Mouse (Mus musculus): ENCODE measurements at regions not wholly inside any gene's neighbourhood (a gene's known extent, or its start where the extent isn't known, plus 50 kb on each side); places are given as distances from the start of the nearest gene placed in this dataset.

- no peak for TF ChIP-seq CTCF (conservative IDR thresholded peaks at IDR 0.05; ENCODE audit: insufficient read depth, insufficient read length, low read depth, low read length)
- TF ChIP-seq POLR2A (IDR thresholded peaks at IDR 0.05; ENCODE audit: low read depth, low read length): no peak
- Histone ChIP-seq H3K36me3 (ENCODE audit: control insufficient read depth, insufficient read depth, low read length) (no peaks in the 10 kb centered on the region), H3K4me1 (ENCODE audit: control insufficient read depth, insufficient read depth, low read length) (no peaks in the 10 kb centered on the region), H3K27ac (ENCODE audit: insufficient read depth, low read depth, low read length) (no peak overlapping the region), H3K27me3 (replicated peaks; ENCODE audit: control insufficient read depth, insufficient read depth, low read length) (no peaks in the 10 kb centered on the region), H3K4me3 (ENCODE audit: insufficient read depth, low read depth, low read length) (no peak overlapping the region)
- WGBS: 76% methylated on average over 1 of the region's 1 CpGs
- DNase-seq: no peak
Observed at GRCm38 (mm10) chr2:78024981-78025565, 78.9 kb upstream of the Cwc22 start.

GRCm38 (mm10) chr2:78023916-78024685 lies 77.9 kb upstream of the Cwc22 start:
- WGBS: 60% methylated on average over 4 of the region's 4 CpGs
- TF ChIP-seq CTCF (conservative IDR thresholded peaks at IDR 0.05; ENCODE audit: insufficient read depth, insufficient read length, low read depth, low read length) (no peak), POLR2A (IDR thresholded peaks at IDR 0.05; ENCODE audit: low read depth, low read length) (no peak)
- Histone ChIP-seq H3K27me3 (replicated peaks; ENCODE audit: control insufficient read depth, insufficient read depth, low read length) (no peaks in the 10 kb centered on the region), H3K36me3 (ENCODE audit: control insufficient read depth, insufficient read depth, low read length) (no peaks in the 10 kb centered on the region), H3K4me1 (ENCODE audit: control insufficient read depth, insufficient read depth, low read length) (no peaks in the 10 kb centered on the region), H3K27ac (ENCODE audit: insufficient read depth, low read depth, low read length) (no peak overlapping the region), H3K4me3 (ENCODE audit: insufficient read depth, low read depth, low read length) (no peak overlapping the region)
- no peak for DNase-seq

GRCm38 (mm10) chr2:78023416-78023815 lies 77.2 kb upstream of the Cwc22 start:
- WGBS: 85% methylated on average over 2 of the region's 2 CpGs
- H3K27ac ChIP-seq (ENCODE audit: insufficient read depth, low read depth, low read length): no peak overlapping the region
- no peaks in the 10 kb centered on the region for H3K36me3 ChIP-seq (ENCODE audit: control insufficient read depth, insufficient read depth, low read length)
- TF ChIP-seq CTCF (conservative IDR thresholded peaks at IDR 0.05; ENCODE audit: insufficient read depth, insufficient read length, low read depth, low read length): no peak
- TF ChIP-seq POLR2A (IDR thresholded peaks at IDR 0.05; ENCODE audit: low read depth, low read length): no peak
- no peak overlapping the region for H3K4me3 ChIP-seq (ENCODE audit: insufficient read depth, low read depth, low read length)
- no peaks in the 10 kb centered on the region for H3K4me1 ChIP-seq (ENCODE audit: control insufficient read depth, insufficient read depth, low read length)
- H3K27me3 ChIP-seq (replicated peaks; ENCODE audit: control insufficient read depth, insufficient read depth, low read length): no peaks in the 10 kb centered on the region
- DNase-seq: no peak

GRCm38 (mm10) chr2:78022756-78023155 lies 76.6 kb upstream of the Cwc22 start:
- no peak for DNase-seq
- TF ChIP-seq POLR2A (IDR thresholded peaks at IDR 0.05; ENCODE audit: low read depth, low read length) (no peak), CTCF (conservative IDR thresholded peaks at IDR 0.05; ENCODE audit: insufficient read depth, insufficient read length, low read depth, low read length) (no peak)
- Histone ChIP-seq H3K27ac (ENCODE audit: insufficient read depth, low read depth, low read length) (no peak overlapping the region), H3K27me3 (replicated peaks; ENCODE audit: control insufficient read depth, insufficient read depth, low read length) (no peaks in the 10 kb centered on the region), H3K4me3 (ENCODE audit: insufficient read depth, low read depth, low read length) (no peak overlapping the region), H3K36me3 (ENCODE audit: control insufficient read depth, insufficient read depth, low read length) (no peaks in the 10 kb centered on the region), H3K4me1 (ENCODE audit: control insufficient read depth, insufficient read depth, low read length) (no peaks in the 10 kb centered on the region)
- 84% methylated on average over 4 of the region's 4 CpGs for WGBS

- Histone ChIP-seq H3K4me3 (ENCODE audit: insufficient read depth, low read depth, low read length) (no peak overlapping the region), H3K27me3 (replicated peaks; ENCODE audit: control insufficient read depth, insufficient read depth, low read length) (no peaks in the 10 kb centered on the region), H3K4me1 (ENCODE audit: control insufficient read depth, insufficient read depth, low read length) (no peaks in the 10 kb centered on the region), H3K27ac (ENCODE audit: insufficient read depth, low read depth, low read length) (no peak overlapping the region), H3K36me3 (ENCODE audit: control insufficient read depth, insufficient read depth, low read length) (no peaks in the 10 kb centered on the region)
- WGBS: 12% methylated on average over 5 of the region's 5 CpGs
- TF ChIP-seq POLR2A (IDR thresholded peaks at IDR 0.05; ENCODE audit: low read depth, low read length) (no peak), CTCF (conservative IDR thresholded peaks at IDR 0.05; ENCODE audit: insufficient read depth, insufficient read length, low read depth, low read length) (no peak)
- no peak for DNase-seq
Observed at GRCm38 (mm10) chr2:78021905-78022304, 75.7 kb upstream of the Cwc22 start.

GRCm38 (mm10) chr2:78021356-78021900 lies 75.3 kb upstream of the Cwc22 start:
- Histone ChIP-seq H3K4me1 (ENCODE audit: control insufficient read depth, insufficient read depth, low read length) (no peaks in the 10 kb centered on the region), H3K27ac (ENCODE audit: insufficient read depth, low read depth, low read length) (no peak overlapping the region), H3K36me3 (ENCODE audit: control insufficient read depth, insufficient read depth, low read length) (no peaks in the 10 kb centered on the region), H3K27me3 (replicated peaks; ENCODE audit: control insufficient read depth, insufficient read depth, low read length) (no peaks in the 10 kb centered on the region), H3K4me3 (ENCODE audit: insufficient read depth, low read depth, low read length) (no peak overlapping the region)
- WGBS: 44% methylated on average over 2 of the region's 2 CpGs
- no peak for DNase-seq
- TF ChIP-seq POLR2A (IDR thresholded peaks at IDR 0.05; ENCODE audit: low read depth, low read length): no peak
- TF ChIP-seq CTCF (conservative IDR thresholded peaks at IDR 0.05; ENCODE audit: insufficient read depth, insufficient read length, low read depth, low read length): no peak

GRCm38 (mm10) chr2:78020516-78020915 lies 74.3 kb upstream of the Cwc22 start:
- Histone ChIP-seq H3K27ac (ENCODE audit: insufficient read depth, low read depth, low read length) (no peak overlapping the region), H3K4me3 (ENCODE audit: insufficient read depth, low read depth, low read length) (no peak overlapping the region), H3K27me3 (replicated peaks; ENCODE audit: control insufficient read depth, insufficient read depth, low read length) (no peaks in the 10 kb centered on the region), H3K36me3 (ENCODE audit: control insufficient read depth, insufficient read depth, low read length) (no peaks in the 10 kb centered on the region), H3K4me1 (ENCODE audit: control insufficient read depth, insufficient read depth, low read length) (no peaks in the 10 kb centered on the region)
- whole genome bisulfite sequencing: 76% methylated on average over 3 of the region's 3 CpGs
- no peak for DNase-seq
- TF ChIP-seq CTCF (conservative IDR thresholded peaks at IDR 0.05; ENCODE audit: insufficient read depth, insufficient read length, low read depth, low read length) (no peak), POLR2A (IDR thresholded peaks at IDR 0.05; ENCODE audit: low read depth, low read length) (no peak)

Measured in kidney, adult 2 months (tissue).